Mouse (Mus musculus) right cerebral cortex, postnatal 14 days (tissue): ENCODE measurements around the gene Lrfn4.

Source experiments
- DNase-seq: peaks from one replicate; pipeline ENCODE4 v3.0.0; 2022

The Lrfn4 gene

DNA sequence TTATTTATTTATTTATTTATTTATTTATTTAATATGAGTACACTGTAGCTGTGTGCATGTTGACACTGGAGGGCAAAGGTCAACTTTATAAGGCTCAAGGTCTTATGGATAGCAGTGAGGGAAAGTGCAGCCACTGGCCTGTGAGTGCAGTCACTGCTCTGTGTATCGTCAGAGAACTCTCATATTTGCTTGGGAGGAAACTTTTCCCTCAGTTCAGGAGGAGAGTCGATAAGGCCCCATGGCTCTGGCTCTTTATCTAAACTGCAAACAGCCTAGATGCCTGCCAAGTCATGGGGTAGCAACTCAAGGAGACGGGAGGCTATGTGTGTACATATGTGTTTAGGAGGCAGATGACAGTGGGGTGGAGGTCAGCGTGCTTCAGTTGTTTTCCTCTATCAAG lies 46.6 kb downstream of the Lrfn4 start:
- no peak for DNase-seq

GRCm38 (mm10) chr19:4567665-4568064 lies 47.8 kb downstream of the Lrfn4 start:
- DNase-seq = no peak

- DNase-seq = no peak
Observed at GRCm38 (mm10) chr19:4566880-4567279, 48.6 kb downstream of the Lrfn4 start.

- no peak for DNase-seq
Observed at GRCm38 (mm10) chr19:4565678-4566077, 49.8 kb downstream of the Lrfn4 start.
